Mouse (Mus musculus) stomach, postnatal 0 days (tissue): ENCODE data around the gene Prex1. TPM values are rescaled to one million over a fixed set of nuclear protein-coding genes. Genes with fewer than 3 reads are reported as not detected.
A peak's percentile ranks its signal among the peaks of the same experiment; 100 is the strongest.

Experiments used
- ATAC-seq: fragments of 200-750 bp; cut with Nextera tagmentation; 2 replicates; pipeline ENCODE4 v1.8.0; 2017; ENCODE audit not compliant: low FRiP score, low TSS enrichment
- DNase-seq: peaks from one replicate; pipeline ENCODE4 v3.0.0-alpha.2; 2016; ENCODE audit warnings: low spot score
- H3K27ac ChIP-seq: fragments of 300-500 bp; sonication (generic); replicated peaks from 2 replicates; pipeline ENCODE4 v1.5.1; 2014; ENCODE audit warnings: mild to moderate bottlenecking, control low read depth
- H3K27me3 ChIP-seq: fragments of 300-500 bp; sonication (generic); 2 replicates; pipeline ENCODE4 v1.6.1; 2014; ENCODE audit warnings: low read length; ENCODE audit not compliant: control insufficient read depth, insufficient read depth
- H3K36me3 ChIP-seq: fragments of 300-500 bp; sonication (generic); 2 replicates; pipeline ENCODE4 v1.6.1; 2014; ENCODE audit warnings: low read length, mixed read lengths; ENCODE audit not compliant: control insufficient read depth, insufficient read depth
- H3K4me1 ChIP-seq: fragments of 300-500 bp; sonication (generic); replicated peaks from 2 replicates; pipeline ENCODE4 v1.6.1; 2014; ENCODE audit warnings: antibody characterized with exemption; ENCODE audit not compliant: control insufficient read depth, insufficient read depth
- H3K4me2 ChIP-seq: fragments of 300-500 bp; sonication (generic); replicated peaks from 2 replicates; pipeline ENCODE4 v1.6.1; 2014; ENCODE audit warnings: low read depth, mild to moderate bottlenecking, control low read depth, moderate library complexity
- H3K4me3 ChIP-seq: fragments of 300-500 bp; sonication (generic); 2 replicates; pipeline ENCODE4 v1.5.1; 2014; ENCODE audit warnings: low read depth, low read length, control low read depth
- H3K9ac ChIP-seq: fragments of 300-500 bp; sonication (generic); 2 replicates; pipeline ENCODE4 v1.6.1; 2014; ENCODE audit warnings: mild to moderate bottlenecking, low read length, control low read depth, mixed read lengths
- H3K9me3 ChIP-seq: fragments of 300-500 bp; sonication (generic); 2 replicates; pipeline ENCODE4 v1.6.1; 2016; ENCODE audit warnings: low read length; ENCODE audit not compliant: control insufficient read depth
- CTCF ChIP-seq: IDR thresholded peaks from 2 replicates; pipeline ENCODE4 v1.5.1; 2016; ENCODE audit warnings: antibody characterized with exemption, low read depth, mild to moderate bottlenecking, moderate library complexity
- EP300 ChIP-seq: optimal IDR thresholded peaks from 2 replicates; pipeline ENCODE3; 2016; ENCODE audit warnings: antibody characterized with exemption
- WGBS: fragments of 180-500 bp; shearing (Covaris S2); extraction: QIAGEN DNeasy Blood & Tissue Kit; methylation state at CpG from one replicate; pipeline ENCODE4 v1.1.7; 2014; 5-methylcytosine and 5-hydroxymethylcytosine counted together
- polyA plus RNA-seq: library from polyadenylated mRNA; unstranded; fragments of >200 nt; fragmentation: Nextera tagmentation; extraction: Ambion mirVana; gene quantifications from 2 replicates; pipeline ENCODE4 v1.2.1, GENCODE M21; 2015

Gene Prex1
- polyA plus RNA-seq, 1 experiment from 2014 or later, result 12.0 TPM

GRCm38 (mm10) chr2:166526204-166526603 lies 187.4 kb downstream of the Prex1 start:
- H3K4me2 ChIP-seq, result no peak overlapping the region
- no peaks in the 10 kb centered on the region for H3K36me3 ChIP-seq
- no peak for ATAC-seq
- no peaks in the 10 kb centered on the region for H3K9me3 ChIP-seq
- WGBS, result 67% methylated on average over 9 of the region's 9 CpGs
- TF ChIP-seq EP300, result no peak
- TF ChIP-seq CTCF, result no peak
- DNase-seq, result no peak
- H3K27ac ChIP-seq, result no peak overlapping the region
- H3K4me1 ChIP-seq, result no peaks in the 10 kb centered on the region
- H3K9ac ChIP-seq, result no peak overlapping the region
- no peaks in the 10 kb centered on the region for H3K27me3 ChIP-seq
- H3K4me3 ChIP-seq, result no peak overlapping the region

- Histone ChIP-seq H3K4me2 (no peak overlapping the region), H3K27ac (peak overlapping the region; percentile 67; the same call in 1 of the 2 replicates), H3K27me3 (no peaks in the 10 kb centered on the region; the same call in 1 of the 2 replicates), H3K4me3 (no peak overlapping the region), H3K4me1 (no peaks in the 10 kb centered on the region), H3K36me3 (no peaks in the 10 kb centered on the region), H3K9me3 (no peaks in the 10 kb centered on the region), H3K9ac (no peak overlapping the region)
- WGBS, result 63% methylated on average over 10 of the region's 10 CpGs
- no peak for TF ChIP-seq EP300
- no peak for TF ChIP-seq CTCF
- ATAC-seq (no peak), DNase-seq (no peak)
Observed at GRCm38 (mm10) chr2:166523156-166523890, 190.3 kb downstream of the Prex1 start.

GRCm38 (mm10) chr2:166522612-166523120 lies 191.0 kb downstream of the Prex1 start:
- Histone ChIP-seq H3K27me3 (no peaks in the 10 kb centered on the region; the same call in 1 of the 2 replicates), H3K9me3 (no peaks in the 10 kb centered on the region), H3K9ac (no peak overlapping the region), H3K27ac (peak overlapping the region; percentile 67; the same call in 1 of the 2 replicates), H3K4me3 (no peak overlapping the region), H3K4me1 (no peaks in the 10 kb centered on the region), H3K4me2 (peak overlapping the region; percentile 35), H3K36me3 (no peaks in the 10 kb centered on the region)
- DNase-seq (peak; percentile 34), ATAC-seq (no peak)
- WGBS, result 59% methylated on average over 15 of the region's 15 CpGs
- TF ChIP-seq EP300 (no peak), CTCF (no peak)

- Histone ChIP-seq H3K27ac (peak overlapping the region; percentile 36; the same call in 1 of the 2 replicates), H3K36me3 (no peaks in the 10 kb centered on the region), H3K4me1 (no peaks in the 10 kb centered on the region), H3K27me3 (no peaks in the 10 kb centered on the region; the same call in 1 of the 2 replicates), H3K4me3 (no peak overlapping the region), H3K9ac (no peak overlapping the region), H3K9me3 (no peaks in the 10 kb centered on the region), H3K4me2 (peak overlapping the region; percentile 35)
- TF ChIP-seq CTCF (no peak), EP300 (no peak)
- DNase-seq (no peak), ATAC-seq (no peak)
- WGBS, result 33% methylated on average over 16 of the region's 16 CpGs
Observed at GRCm38 (mm10) chr2:166521878-166522611, 191.6 kb downstream of the Prex1 start.

- H3K4me3 ChIP-seq, result no peak overlapping the region
- WGBS, result 94% methylated on average over 5 of the region's 5 CpGs
- H3K9me3 ChIP-seq, result no peaks in the 10 kb centered on the region
- no peaks in the 10 kb centered on the region; the same call in 1 of the 2 replicates for H3K27me3 ChIP-seq
- no peak overlapping the region for H3K4me2 ChIP-seq
- H3K9ac ChIP-seq, result no peak overlapping the region
- no peak overlapping the region for H3K27ac ChIP-seq
- TF ChIP-seq EP300 (no peak), CTCF (no peak)
- no peak for DNase-seq
- no peaks in the 10 kb centered on the region for H3K4me1 ChIP-seq
- ATAC-seq, result no peak
- H3K36me3 ChIP-seq, result no peaks in the 10 kb centered on the region
Observed at GRCm38 (mm10) chr2:166521461-166521860, 192.2 kb downstream of the Prex1 start.
